Mouse (Mus musculus) liver, postnatal 0 days (tissue): Measurements from ENCODE around the gene Bak1. TPM values are rescaled to one million over a fixed set of nuclear protein-coding genes. Genes with fewer than 3 reads are reported as not detected.

Experiments
- ATAC-seq: fragments of 200-750 bp; cut with Nextera tagmentation; 2 replicates; pipeline ENCODE4 v1.8.0; 2017; ENCODE audit warnings: mild to moderate bottlenecking, moderate library complexity
- DNase-seq: peaks from one replicate; pipeline ENCODE4 v3.0.0-alpha.2; 2016
- H3K27ac ChIP-seq: fragments of 300-500 bp; sonication (generic); 2 replicates; pipeline ENCODE4 v1.5.1; 2014; ENCODE audit warnings: antibody characterized with exemption, moderate library complexity, mild to moderate bottlenecking, low read depth
- H3K27me3 ChIP-seq: fragments of 300-500 bp; sonication (generic); 2 replicates; pipeline ENCODE4 v1.6.1; 2014; ENCODE audit warnings: low read length, control low read depth, mixed read lengths; ENCODE audit not compliant: insufficient read depth
- H3K36me3 ChIP-seq: fragments of 300-500 bp; sonication (generic); replicated peaks from 2 replicates; pipeline ENCODE4 v1.6.1; 2014; ENCODE audit warnings: mild to moderate bottlenecking, control low read depth, low read length, moderate library complexity, mixed read lengths; ENCODE audit not compliant: insufficient read depth
- H3K4me1 ChIP-seq: fragments of 300-500 bp; sonication (generic); 2 replicates; pipeline ENCODE4 v1.6.1; 2014; ENCODE audit warnings: antibody characterized with exemption, mild to moderate bottlenecking, control low read depth; ENCODE audit not compliant: insufficient read depth
- H3K4me2 ChIP-seq: fragments of 300-500 bp; sonication (generic); 2 replicates; pipeline ENCODE4 v1.6.1; 2014; ENCODE audit warnings: low read depth, mild to moderate bottlenecking, low read length, moderate library complexity, mixed read lengths
- H3K4me3 ChIP-seq: fragments of 300-500 bp; sonication (generic); 2 replicates; pipeline ENCODE4 v1.5.1; 2014; ENCODE audit warnings: low read depth, low read length
- H3K9ac ChIP-seq: fragments of 300-500 bp; sonication (generic); replicated peaks from 2 replicates; pipeline ENCODE4 v1.6.1; 2014; ENCODE audit warnings: mild to moderate bottlenecking, moderate library complexity
- H3K9me3 ChIP-seq: fragments of 300-500 bp; sonication (generic); 2 replicates; pipeline ENCODE4 v1.6.1; 2016; ENCODE audit warnings: mild to moderate bottlenecking, control low read depth, low read length, mixed read lengths
- CTCF ChIP-seq: sonication (generic); IDR thresholded peaks from 2 replicates; pipeline ENCODE4 v1.5.1; 2016; ENCODE audit warnings: antibody characterized with exemption, low read depth
- EP300 ChIP-seq: IDR thresholded peaks from 2 replicates; pipeline ENCODE4 v1.6.1; 2016; ENCODE audit warnings: antibody characterized with exemption, low read depth, mild to moderate bottlenecking
- WGBS: fragments of 180-500 bp; shearing (Covaris S2); extraction: QIAGEN DNeasy Blood & Tissue Kit; methylation state at CpG from one replicate; pipeline ENCODE4 v1.1.7; 2014; ENCODE audit not compliant: insufficient replicate concordance; 5-methylcytosine and 5-hydroxymethylcytosine counted together
- polyA plus RNA-seq: library from polyadenylated mRNA; unstranded; fragments of >200 nt; fragmentation: Nextera tagmentation; extraction: Ambion mirVana; gene quantifications from 2 replicates; pipeline ENCODE4 v1.2.1, GENCODE M21; 2015

The Bak1 gene
- polyA plus RNA-seq, 1 experiment from 2014 or later = 2.7 TPM

DNA sequence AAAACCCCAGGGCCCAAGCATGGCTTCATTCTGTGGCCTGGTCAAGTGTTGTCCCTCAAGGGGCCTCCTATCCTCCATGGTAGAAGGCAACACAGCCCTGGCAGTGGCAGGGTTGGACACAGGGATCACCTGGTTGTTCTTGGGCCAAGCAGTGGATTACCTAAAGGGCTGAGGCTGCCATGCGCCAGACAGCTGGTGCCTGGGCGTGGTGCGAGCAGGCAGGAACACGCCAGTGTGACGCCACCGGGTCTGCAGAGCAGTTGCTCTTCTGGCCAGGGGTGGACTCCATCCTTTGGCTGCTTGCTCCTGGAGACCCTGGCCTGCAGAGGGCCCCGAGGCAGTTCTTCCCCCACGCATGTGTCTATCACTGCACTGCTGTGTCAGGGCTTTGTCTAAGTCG is 45.0 kb upstream of the Bak1 start:
- H3K36me3 ChIP-seq = no peaks in the 10 kb centered on the region
- ATAC-seq = no peak
- H3K27me3 ChIP-seq = no peaks in the 10 kb centered on the region
- WGBS = 51% methylated on average over 9 of the region's 9 CpGs
- H3K4me1 ChIP-seq = no peaks in the 10 kb centered on the region
- TF ChIP-seq CTCF (no peak), EP300 (no peak)
- no peak overlapping the region for H3K4me3 ChIP-seq
- peaks cover 3% of the 10 kb centered on the region; the same call in 1 of the 2 replicates for H3K9me3 ChIP-seq
- no peak overlapping the region for H3K27ac ChIP-seq
- H3K4me2 ChIP-seq = no peak overlapping the region
- no peak overlapping the region for H3K9ac ChIP-seq
- no peak for DNase-seq

DNA sequence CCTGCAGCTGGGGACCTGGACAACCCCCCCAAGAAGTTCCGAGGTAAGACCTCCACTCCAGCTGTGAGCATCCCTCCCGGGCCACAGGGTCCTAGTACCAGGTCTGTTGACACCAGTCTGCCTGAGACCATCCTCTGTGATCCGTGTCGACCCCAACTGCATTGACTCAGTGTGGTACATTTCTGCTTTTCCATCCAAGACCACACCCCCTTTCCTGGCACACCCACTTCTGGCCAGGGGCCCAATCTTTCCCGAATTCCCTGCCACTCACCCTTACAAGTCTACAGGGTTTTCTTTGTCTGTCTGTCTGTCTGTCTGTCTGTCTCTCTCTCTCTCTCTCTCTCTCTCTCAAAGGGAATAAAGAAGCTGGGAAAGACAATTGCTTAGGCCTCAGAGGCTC is 44.3 kb upstream of the Bak1 start:
- H3K4me1 ChIP-seq = no peaks in the 10 kb centered on the region
- TF ChIP-seq EP300 = no peak
- TF ChIP-seq CTCF = no peak
- 70% methylated on average over 5 of the region's 5 CpGs for WGBS

DNA sequence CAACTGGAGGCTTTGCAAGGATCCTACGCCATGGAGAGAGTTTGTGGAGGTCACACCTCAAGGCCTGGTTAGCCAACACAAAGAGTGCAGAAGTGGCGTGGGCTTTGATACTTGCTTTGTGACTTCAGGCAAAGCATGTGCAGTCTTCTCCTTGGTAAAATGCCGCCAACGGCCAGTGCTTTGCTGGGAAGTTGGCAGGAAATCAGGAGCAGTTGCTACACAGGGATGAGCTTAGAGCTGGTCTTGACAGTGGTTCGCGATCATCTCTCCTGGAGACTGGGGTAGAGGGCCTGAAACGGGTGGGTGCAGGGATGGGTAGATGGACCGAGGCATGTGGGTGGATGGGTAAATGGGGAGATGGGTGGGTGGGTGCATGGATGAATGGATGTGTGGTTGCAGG is 43.6 kb upstream of the Bak1 start:
- Histone ChIP-seq H3K9ac (no peak overlapping the region), H3K4me3 (no peak overlapping the region), H3K4me1 (no peaks in the 10 kb centered on the region), H3K9me3 (no peaks in the 10 kb centered on the region), H3K27me3 (no peaks in the 10 kb centered on the region), H3K36me3 (no peaks in the 10 kb centered on the region), H3K27ac (no peak overlapping the region), H3K4me2 (no peak overlapping the region)
- WGBS = 90% methylated on average over 8 of the region's 8 CpGs
- TF ChIP-seq CTCF (no peak), EP300 (no peak)
- no peak for DNase-seq
- no peak for ATAC-seq

More for the DNA sequence above, 44.3 kb upstream of the Bak1 start:
- ATAC-seq (no peak), DNase-seq (no peak)
- H3K9me3 ChIP-seq = peaks cover 3% of the 10 kb centered on the region; the same call in 1 of the 2 replicates
- no peak overlapping the region for H3K4me3 ChIP-seq
- no peak overlapping the region for H3K9ac ChIP-seq
- H3K27me3 ChIP-seq = no peaks in the 10 kb centered on the region
- H3K36me3 ChIP-seq = no peaks in the 10 kb centered on the region
- no peak overlapping the region for H3K27ac ChIP-seq
- H3K4me2 ChIP-seq = no peak overlapping the region

DNA sequence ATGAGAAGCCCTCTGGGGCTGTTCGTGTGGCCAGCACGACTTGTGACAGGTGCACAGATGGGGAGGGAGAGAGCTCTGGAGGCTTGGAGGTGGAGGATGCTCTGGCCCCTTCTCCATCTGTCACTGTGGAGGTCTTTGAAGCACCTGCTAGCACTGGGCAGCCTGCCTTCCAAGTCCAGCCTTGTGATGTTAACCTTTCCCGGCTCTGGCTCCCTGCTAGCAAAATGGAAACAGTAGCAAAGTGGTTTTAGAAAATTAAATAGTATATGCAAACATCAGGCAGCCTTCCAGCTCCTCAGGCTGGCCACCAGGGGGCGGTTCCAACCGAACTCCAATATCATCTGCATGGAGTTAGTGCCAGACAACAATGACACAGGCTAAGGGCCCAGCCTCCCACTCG is 42.8 kb upstream of the Bak1 start:
- H3K4me2 ChIP-seq = no peak overlapping the region
- no peak overlapping the region for H3K4me3 ChIP-seq
- 44% methylated on average over 6 of the region's 6 CpGs for WGBS
- H3K4me1 ChIP-seq = no peaks in the 10 kb centered on the region
- TF ChIP-seq EP300 (no peak), CTCF (peak; percentile 70)
- H3K9me3 ChIP-seq = no peaks in the 10 kb centered on the region
- no peaks in the 10 kb centered on the region for H3K27me3 ChIP-seq
- H3K9ac ChIP-seq = no peak overlapping the region
- no peaks in the 10 kb centered on the region for H3K36me3 ChIP-seq
- ATAC-seq (no peak), DNase-seq (peak; percentile 66)
- no peak overlapping the region for H3K27ac ChIP-seq

DNA sequence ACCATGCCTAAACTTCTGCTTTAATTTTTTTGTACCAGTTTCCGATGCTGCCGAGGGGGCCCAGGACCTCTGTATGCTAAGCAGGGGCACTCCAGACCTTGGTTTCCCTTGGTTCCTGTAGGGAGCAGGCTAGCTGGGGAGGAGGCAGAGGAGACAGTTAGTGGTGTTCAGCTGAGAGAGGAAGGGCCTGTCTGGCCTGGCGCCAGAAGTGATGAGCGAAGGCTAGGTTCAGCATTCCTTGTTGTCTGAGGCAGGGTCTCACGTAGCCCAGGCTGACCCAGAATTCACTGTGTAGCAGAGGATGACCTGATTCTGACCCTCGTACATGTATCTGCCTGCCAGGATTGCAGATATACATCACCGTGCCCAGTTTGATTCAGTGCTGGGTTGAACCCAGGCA is 42.1 kb upstream of the Bak1 start:
- no peak overlapping the region for H3K4me3 ChIP-seq
- 83% methylated on average over 7 of the region's 7 CpGs for WGBS

DNA sequence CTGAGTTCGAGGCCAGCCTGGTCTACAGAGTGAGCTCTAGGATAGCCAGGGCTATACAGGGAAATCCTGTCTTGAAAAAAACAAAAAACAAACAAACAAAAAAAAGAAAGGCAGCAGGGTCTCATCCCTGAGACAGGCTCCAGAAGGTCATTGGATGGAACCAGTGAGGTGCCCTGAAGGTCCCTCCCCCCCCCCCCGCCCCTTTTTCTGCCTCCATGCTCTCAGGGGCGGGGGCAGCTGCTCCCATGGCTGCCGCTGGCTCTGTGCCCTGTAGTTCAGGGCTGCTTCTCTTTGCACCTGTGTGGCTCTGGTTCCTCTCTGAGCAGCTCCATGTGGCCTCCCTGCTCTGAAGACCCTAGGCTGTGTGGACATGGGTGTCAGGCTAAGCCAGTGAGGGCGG is 40.3 kb upstream of the Bak1 start:
- Histone ChIP-seq H3K36me3 (no peaks in the 10 kb centered on the region), H3K9ac (no peak overlapping the region), H3K4me2 (no peak overlapping the region), H3K9me3 (no peaks in the 10 kb centered on the region), H3K27me3 (no peaks in the 10 kb centered on the region), H3K27ac (no peak overlapping the region), H3K4me3 (no peak overlapping the region), H3K4me1 (no peaks in the 10 kb centered on the region)
- no peak for TF ChIP-seq EP300
- TF ChIP-seq CTCF = no peak
- WGBS = 83% methylated on average over 5 of the region's 5 CpGs
- DNase-seq (no peak), ATAC-seq (no peak)

More for the DNA sequence above, 42.1 kb upstream of the Bak1 start:
- H3K9me3 ChIP-seq = no peaks in the 10 kb centered on the region
- H3K4me1 ChIP-seq = no peaks in the 10 kb centered on the region
- no peak overlapping the region for H3K4me2 ChIP-seq
- no peak overlapping the region for H3K9ac ChIP-seq
- H3K36me3 ChIP-seq = no peaks in the 10 kb centered on the region
- DNase-seq (no peak), ATAC-seq (no peak)
- H3K27ac ChIP-seq = no peak overlapping the region
- no peaks in the 10 kb centered on the region for H3K27me3 ChIP-seq
- TF ChIP-seq CTCF (no peak), EP300 (no peak)

DNA sequence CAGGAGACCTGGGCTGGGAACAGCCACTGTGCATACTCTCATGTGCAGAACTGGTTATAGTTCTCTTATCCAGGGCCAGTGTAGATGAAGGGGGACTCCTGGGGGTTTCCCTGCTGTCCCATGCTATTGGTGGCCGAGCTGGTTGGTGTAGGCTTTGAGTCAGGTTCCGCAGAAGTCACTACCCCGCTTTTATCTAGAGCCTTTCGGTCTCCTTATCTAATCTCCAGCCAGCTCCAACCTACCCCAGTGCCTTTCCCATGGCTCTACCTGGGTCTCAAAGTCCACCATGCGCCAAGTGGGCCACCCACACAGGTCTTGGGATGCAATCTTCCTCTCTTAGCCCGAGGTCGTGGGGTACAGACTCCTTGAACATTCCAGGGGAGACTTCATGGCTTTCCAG is 37.3 kb upstream of the Bak1 start:
- Histone ChIP-seq H3K36me3 (no peaks in the 10 kb centered on the region), H3K9ac (no peak overlapping the region; the same call in 1 of the 2 replicates), H3K4me3 (no peak overlapping the region), H3K27me3 (no peaks in the 10 kb centered on the region), H3K9me3 (no peaks in the 10 kb centered on the region), H3K27ac (no peak overlapping the region), H3K4me1 (0 out of 2 replicates have a peak, but pooled peaks cover 2% of the 10 kb centered on the region), H3K4me2 (no peak overlapping the region)
- TF ChIP-seq EP300 (no peak), CTCF (no peak)
- WGBS = 41% methylated on average over 7 of the region's 7 CpGs
- no peak for ATAC-seq
- no peak for DNase-seq
